8 mouse cellular contexts compared by ENCODE assay signal in the genomic region with DNA sequence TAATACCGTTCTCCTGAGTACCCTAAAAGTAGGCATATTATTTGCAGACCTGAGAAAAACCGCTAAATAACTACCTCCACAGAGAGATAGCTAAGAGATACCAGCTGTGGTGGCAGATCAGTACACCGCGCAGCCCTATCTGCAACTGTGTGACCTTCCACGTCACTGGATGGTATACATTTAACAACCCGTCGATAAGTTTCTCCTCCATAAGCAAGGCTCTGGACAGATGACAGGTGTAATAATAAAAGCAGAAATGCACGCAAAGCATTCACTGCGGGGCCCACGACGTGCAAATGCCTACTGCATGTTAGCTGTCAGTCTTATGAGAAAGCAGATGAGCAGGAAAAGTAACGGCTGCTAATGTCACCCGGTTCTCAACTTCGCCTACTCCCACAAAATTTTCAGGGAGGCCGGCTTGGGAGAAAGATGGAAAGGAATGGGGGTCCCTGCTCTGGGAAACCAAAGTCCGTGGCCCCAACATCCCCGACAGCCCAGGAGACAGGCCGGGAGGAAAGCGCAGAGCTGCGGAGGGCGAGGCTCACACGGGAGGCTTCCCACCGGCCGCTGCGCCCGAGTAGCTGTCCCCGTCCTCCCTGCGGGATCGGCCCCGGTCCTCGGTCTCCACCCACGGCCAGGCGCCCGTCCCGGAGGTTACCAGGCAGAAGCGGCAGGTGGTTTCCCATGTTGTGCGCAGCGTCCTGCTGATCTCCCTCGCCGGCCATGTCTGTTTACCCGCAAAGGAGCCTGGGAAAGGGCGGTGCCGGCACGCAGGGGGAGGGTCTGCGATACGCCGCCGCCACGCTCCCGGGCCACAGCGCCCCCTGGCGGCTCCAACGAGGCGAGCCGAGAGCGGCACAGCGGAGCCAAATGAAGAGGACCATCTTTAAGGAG. TPM values are rescaled to one million over a fixed set of nuclear protein-coding genes. Genes with fewer than 3 reads are reported as not detected.
A peak's percentile ranks its signal among the peaks of the same experiment; 100 is the strongest.
DNase-seq lines count a peak whose midpoint lies in the region; ATAC-seq lines count a peak whose summit lies in the region.

A gene (minus strand): TSS at position 745 of the 894 bp plus-strand sequence.

- WGBS in heart, embryonic 13.5 days = 2% methylated on average over 53 of the region's 57 CpGs
- whole genome bisulfite sequencing in liver, embryonic 12.5 days (ENCODE audit: insufficient replicate concordance) = 2% methylated on average over 57 of the region's 57 CpGs
- WGBS in stomach, embryonic 15.5 days = 1% methylated on average over 57 of the region's 57 CpGs

- no peak within 1 kb of the TSS for H3K27ac ChIP-seq in heart, embryonic 13.5 days (replicated peaks)
- peak within 1 kb of the TSS; percentile 67 for H3K27ac ChIP-seq in liver, embryonic 12.5 days
- H3K27ac ChIP-seq in stomach, embryonic 15.5 days = no peak within 1 kb of the TSS; the same call in 1 of the 2 replicates

- no peaks in the 10 kb centered on the region for H3K27me3 ChIP-seq in heart, embryonic 13.5 days (replicated peaks)
- H3K27me3 ChIP-seq in liver, embryonic 12.5 days (replicated peaks) = no peaks in the 10 kb centered on the region
- H3K27me3 ChIP-seq in stomach, embryonic 15.5 days (replicated peaks) = no peaks in the 10 kb centered on the region

- H3K4me1 ChIP-seq in heart, embryonic 13.5 days = peaks cover 17% of the 10 kb centered on the region
- peaks cover 14% of the 10 kb centered on the region for H3K4me1 ChIP-seq in liver, embryonic 12.5 days
- H3K4me1 ChIP-seq in stomach, embryonic 15.5 days = peaks cover 5% of the 10 kb centered on the region; the same call in 1 of the 2 replicates

- peak; percentile 93 for ATAC-seq in erythroid progenitor cell, adult 5-6 weeks (replicated peaks; ENCODE audit: low FRiP score, poor library complexity, severe bottlenecking)
- peak; percentile 89 for ATAC-seq in heart, embryonic 13.5 days (ENCODE audit: extremely low read depth, insufficient number of reproducible peaks, low FRiP score, low TSS enrichment)
- peak; percentile 92 for ATAC-seq in liver, embryonic 12.5 days
- peak; percentile 97 for ATAC-seq in stomach, embryonic 15.5 days (ENCODE audit: insufficient read depth, low FRiP score, low read depth)

- peak; percentile 93 for DNase-seq in CD4-positive helper T cell, adult 2 months (ENCODE audit: low read depth, low spot score)
- DNase-seq in brain, embryonic 18.5 days (ENCODE audit: low read depth, low spot score) = peak; percentile 71
- DNase-seq in kidney, postnatal 10 days = peak; percentile 96
- DNase-seq in natural killer cell, adult 2 months (ENCODE audit: low spot score in 2 of 2) = peak; percentile 90 to 92

- H3K9ac ChIP-seq in heart, embryonic 13.5 days = peak within 1 kb of the TSS; percentile 81
- peak within 1 kb of the TSS; percentile 84 for H3K9ac ChIP-seq in liver, embryonic 12.5 days
- peak within 1 kb of the TSS; percentile 58 for H3K9ac ChIP-seq in stomach, embryonic 15.5 days

- no peaks in the 10 kb centered on the region for H3K9me3 ChIP-seq in heart, embryonic 13.5 days
- H3K9me3 ChIP-seq in liver, embryonic 12.5 days (replicated peaks) = no peaks in the 10 kb centered on the region
- no peaks in the 10 kb centered on the region for H3K9me3 ChIP-seq in stomach, embryonic 15.5 days

- peaks cover 10% of the 10 kb centered on the region for H3K36me3 ChIP-seq in heart, embryonic 13.5 days
- H3K36me3 ChIP-seq in liver, embryonic 12.5 days = peaks cover 7% of the 10 kb centered on the region
- peaks cover 7% of the 10 kb centered on the region for H3K36me3 ChIP-seq in stomach, embryonic 15.5 days

- peak within 1 kb of the TSS; percentile 91 for H3K4me2 ChIP-seq in heart, embryonic 13.5 days
- H3K4me2 ChIP-seq in liver, embryonic 12.5 days = peak within 1 kb of the TSS; percentile 82
- H3K4me2 ChIP-seq in stomach, embryonic 15.5 days = peak within 1 kb of the TSS; percentile 61

- H3K4me3 ChIP-seq in heart, embryonic 13.5 days = peak within 1 kb of the TSS; percentile 65
- H3K4me3 ChIP-seq in liver, embryonic 12.5 days = peak within 1 kb of the TSS; percentile 93
- H3K4me3 ChIP-seq in stomach, embryonic 15.5 days (replicated peaks) = peak within 1 kb of the TSS; percentile 93

RNA-seq across cellular contexts. Expression of the gene that starts here (rescaled TPM):
- total RNA-seq in erythroid progenitor cell, adult 5-6 weeks (2015; ENCODE audit: low replicate concordance) = 12.6 and 16.3 TPM in 2 replicates
- total RNA-seq in erythroid progenitor cell, adult 5-6 weeks (2017; ENCODE audit: low replicate concordance) = 23.9 and 35.3 TPM in 2 replicates
- 30.0 and 33.0 TPM in 2 replicates for polyA plus RNA-seq in heart, embryonic 13.5 days (2015; fragmentation: Nextera tagmentation; extraction: Ambion mirVana)
- polyA plus RNA-seq in liver, embryonic 12.5 days (2016; fragmentation: Nextera tagmentation; extraction: Ambion mirVana) = 22.9 and 23.5 TPM in 2 replicates
- polyA plus RNA-seq in stomach, embryonic 15.5 days (2015; fragmentation: Nextera tagmentation; extraction: Ambion mirVana) = 42.1 and 43.3 TPM in 2 replicates
